Mouse (Mus musculus): ENCODE measurements around the gene Tmem179b.

Gene Tmem179b

DNA sequence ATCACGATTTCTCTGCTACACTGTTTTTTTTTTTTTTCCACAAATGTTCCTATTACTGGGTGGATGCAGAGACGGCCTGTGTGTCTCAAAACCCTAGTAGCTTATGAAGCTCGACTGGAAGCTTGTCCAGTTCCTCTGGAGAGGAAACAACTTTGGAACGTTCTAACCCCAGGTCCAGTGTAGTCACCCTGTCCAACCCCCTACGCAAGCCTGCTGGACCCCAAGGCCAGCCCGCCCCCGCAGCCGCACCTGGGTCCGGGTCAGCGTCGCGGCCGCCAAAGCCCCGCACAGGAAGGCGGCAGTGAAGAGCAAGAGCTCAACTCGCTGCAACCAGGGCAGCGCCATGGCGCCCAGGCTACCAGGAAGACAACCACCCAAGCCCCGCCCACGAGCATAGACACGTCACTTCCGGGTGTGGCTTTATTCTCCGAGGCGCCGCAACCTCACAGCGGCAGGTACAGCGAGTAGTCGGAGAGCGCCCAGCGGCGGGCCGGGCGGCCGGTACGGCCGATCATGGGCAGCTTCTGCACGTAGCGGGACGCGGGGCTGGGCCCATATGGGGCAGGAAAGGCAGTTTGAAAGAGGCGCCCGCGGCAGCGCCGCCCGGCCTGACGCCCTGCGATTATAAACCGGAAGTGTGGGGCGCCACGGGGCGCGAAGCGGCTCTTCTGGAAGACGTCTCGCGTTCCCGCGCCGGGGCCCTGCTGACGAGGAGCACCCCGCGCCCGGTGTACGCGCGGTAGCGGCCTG, at the start of gene Tmem179b:
Tmem179b (minus strand) TSS at position 382 of the 750 bp plus-strand sequence.
- DNase-seq = peak; percentile 96

- no peak for DNase-seq
Measured at GRCm38 (mm10) chr19:8822696-8823095, 48.4 kb upstream of the Tmem179b start.

DNA sequence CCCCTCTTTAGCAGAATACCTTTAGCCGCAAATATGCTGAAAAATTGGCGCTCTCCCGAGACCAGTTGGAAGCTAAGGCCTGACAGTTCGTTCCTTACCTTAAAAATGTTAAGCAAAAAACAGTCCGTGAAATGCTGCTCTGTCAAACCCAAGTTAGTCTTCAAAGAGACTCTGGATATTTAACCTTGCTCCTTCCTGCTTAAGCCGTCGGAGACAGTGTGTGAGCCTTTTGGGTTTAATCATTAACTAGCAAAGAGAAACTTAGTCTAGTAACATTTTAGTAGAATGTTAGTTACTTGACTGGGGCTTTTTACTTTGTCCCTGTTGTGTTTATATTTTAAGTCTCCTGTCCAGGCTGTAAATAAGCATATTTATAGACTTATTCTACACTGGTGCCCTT, 46.9 kb upstream of the Tmem179b start:
- DNase-seq = peak; percentile 53

GRCm38 (mm10) chr19:8820424-8820956, 46.2 kb upstream of the Tmem179b start:
- DNase-seq = no peak

GRCm38 (mm10) chr19:8819596-8820423, 45.5 kb upstream of the Tmem179b start, which contains the start of gene Hnrnpul2:
Gene Hnrnpul2 (plus strand): TSS chr19:8820010.
- DNase-seq = peak; percentile 99

DNA sequence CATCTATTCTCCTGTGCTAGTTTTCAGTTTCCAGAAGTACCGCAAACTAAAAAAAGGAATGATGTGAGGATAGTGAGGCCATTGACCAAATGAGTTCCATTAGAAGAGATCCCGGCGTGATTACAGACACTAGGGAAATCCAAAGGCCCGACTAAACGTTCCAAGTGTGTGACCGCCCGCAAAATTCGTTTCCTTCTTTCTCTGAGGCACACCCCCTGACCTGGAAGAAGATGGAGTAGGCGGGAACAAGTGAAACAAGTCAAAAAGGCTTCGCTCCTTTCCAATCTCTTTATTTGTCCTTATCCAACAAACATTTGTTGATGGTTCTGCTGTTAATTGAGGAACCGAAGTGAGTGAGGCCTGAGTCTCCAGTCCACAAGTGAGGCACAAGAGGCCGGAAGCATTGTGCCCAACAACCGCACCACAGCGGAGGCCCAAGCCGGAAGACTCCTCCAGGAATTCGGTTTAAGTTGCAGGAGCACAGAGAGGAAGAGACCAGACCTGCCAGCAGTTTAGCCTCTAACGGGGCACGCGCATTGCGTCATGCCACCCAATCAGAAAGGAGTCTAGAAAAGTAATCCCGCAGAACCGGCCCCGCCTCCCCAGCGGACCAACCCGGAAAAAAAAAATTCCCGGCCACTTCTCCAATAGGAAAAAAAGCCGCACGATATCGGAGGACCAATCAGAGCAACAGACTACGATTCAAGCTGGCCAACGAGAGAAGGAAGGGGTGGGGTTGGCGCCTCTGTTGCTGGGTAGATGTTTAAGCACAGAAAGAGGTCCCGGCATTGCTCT, 44.7 kb upstream of the Tmem179b start, which contains the start of gene Ttc9c:
Ttc9c (minus strand) TSS at position 533 of the 795 bp plus-strand sequence.
- DNase-seq = peak; percentile 99

GRCm38 (mm10) chr19:8818301-8818798, 44.1 kb upstream of the Tmem179b start:
- DNase-seq = no peak

GRCm38 (mm10) chr19:8817001-8817400, 42.7 kb upstream of the Tmem179b start:
- no peak for DNase-seq

- peak; percentile 61 for DNase-seq
Measured at GRCm38 (mm10) chr19:8815812-8816211, 41.5 kb upstream of the Tmem179b start.

DNA sequence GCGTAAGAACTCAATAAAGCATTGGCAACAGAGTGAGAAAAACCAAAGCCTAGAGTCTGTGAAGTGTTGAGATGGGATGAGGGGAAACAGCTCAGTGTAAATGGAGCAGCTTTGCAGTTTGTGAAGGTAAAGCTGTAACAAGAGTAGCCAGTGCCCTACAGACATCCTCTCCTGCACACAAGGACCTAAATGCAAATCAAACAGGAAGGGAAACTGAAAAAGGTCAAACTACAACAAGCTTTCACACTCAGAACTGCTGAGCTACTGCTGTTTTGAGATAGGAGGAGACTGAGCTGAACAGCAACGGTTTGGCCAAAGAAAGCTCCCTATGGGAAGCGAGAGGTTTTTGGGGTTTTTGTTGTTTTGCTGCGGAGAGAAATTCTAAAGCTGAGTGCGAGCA, 32.5 kb upstream of the Tmem179b start:
- DNase-seq = no peak

DNA sequence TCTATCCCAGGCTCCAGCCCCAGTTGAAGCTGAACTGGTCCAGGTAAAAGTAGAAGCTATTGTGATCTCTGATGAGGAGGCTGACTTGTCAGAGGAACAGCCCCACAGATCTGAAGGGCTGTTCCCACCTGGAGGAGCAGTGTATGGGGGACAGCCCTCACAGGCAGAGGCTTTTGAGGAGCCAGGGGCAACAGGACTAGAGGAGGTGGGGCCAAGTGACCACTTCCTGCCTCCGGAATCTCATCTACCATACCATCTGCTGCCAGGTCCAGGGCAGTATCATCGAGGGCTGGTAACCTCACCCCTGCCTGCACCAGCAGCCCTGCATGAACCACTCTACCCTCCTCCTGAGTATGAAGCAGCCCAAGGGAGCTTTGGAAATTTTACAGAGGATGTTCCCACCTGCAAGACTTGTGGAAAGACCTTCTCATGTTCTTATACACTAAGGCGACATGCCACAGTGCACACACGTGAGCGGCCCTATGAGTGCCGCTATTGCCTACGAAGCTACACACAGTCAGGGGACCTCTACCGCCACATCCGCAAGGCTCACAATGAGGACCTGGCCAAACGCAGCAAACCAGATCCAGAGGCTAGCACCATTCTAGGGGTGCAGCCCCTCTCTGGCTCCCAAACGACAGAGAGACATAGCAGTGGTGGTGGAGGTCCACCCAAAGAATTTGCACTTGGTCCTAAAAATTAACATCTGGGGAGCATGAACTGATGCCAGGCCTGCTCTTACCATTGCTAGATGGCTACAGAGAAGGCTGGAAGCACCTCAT, 29.8 kb upstream of the Tmem179b start:
- no peak for DNase-seq

DNA sequence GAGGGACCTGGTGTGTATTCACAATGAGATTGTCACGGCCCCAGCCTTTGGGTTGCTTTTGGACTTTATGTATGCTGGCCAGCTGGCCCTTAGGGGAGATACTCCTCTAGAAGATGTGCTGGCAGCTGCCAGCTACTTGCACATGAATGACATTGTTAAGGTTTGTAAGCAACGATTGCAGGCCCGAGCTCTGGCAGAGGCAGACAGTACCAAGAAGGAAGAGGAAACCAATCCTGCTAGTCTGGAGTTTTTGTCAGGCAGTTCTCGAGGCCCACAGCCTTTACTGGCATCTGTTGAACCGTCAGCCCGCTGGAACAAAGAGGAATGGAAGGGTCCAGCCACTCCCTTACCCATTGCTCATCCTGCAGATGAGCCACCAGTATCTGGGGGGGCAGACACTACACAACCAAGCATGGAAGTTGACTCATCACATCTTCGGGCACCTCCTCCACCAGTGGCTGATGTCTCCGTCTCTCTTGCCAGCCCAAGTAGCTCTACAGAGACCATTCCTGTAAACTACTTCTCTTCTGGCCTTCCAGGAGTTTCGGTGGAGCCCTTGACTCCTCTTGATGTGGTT, 29.0 kb upstream of the Tmem179b start:
- no peak for DNase-seq

DNA sequence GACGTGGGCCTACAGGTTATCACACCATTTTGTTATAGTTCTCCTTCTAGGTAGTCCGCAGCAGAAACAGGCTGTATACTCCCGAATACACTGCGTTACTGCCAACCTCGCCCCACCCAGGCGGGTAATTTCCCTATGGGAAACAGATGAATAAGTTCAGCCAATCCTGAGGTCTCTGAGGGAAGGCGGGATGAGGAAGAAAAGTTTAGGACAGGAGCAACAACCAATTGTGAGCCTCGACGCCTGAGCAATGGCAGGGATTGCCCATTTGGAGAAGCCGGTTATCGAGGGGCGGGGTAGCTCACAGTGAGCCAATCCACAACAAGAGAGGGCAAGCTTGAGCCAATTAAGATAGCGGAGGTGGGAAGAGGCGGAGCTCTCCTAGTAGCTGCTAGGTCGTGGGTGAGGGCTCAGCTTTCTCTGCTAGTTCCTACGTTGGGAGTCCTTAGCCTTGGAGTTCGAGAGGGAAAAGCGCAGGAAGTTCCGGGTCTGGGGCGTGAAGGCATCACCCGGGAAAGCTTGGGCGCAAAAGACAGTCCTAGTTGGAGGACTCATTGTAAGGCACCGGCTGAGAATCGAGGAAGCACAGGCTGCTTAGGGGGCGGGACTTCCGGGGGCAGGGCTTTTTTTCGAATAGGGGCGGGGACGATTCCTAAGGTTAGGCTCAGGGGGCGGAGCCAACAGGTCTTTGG, 28.0 kb upstream of the Tmem179b start, which contains the start of gene Zbtb3:
Zbtb3 (plus strand) TSS at position 426 of the 692 bp plus-strand sequence.
- DNase-seq = peak; percentile 97

DNA sequence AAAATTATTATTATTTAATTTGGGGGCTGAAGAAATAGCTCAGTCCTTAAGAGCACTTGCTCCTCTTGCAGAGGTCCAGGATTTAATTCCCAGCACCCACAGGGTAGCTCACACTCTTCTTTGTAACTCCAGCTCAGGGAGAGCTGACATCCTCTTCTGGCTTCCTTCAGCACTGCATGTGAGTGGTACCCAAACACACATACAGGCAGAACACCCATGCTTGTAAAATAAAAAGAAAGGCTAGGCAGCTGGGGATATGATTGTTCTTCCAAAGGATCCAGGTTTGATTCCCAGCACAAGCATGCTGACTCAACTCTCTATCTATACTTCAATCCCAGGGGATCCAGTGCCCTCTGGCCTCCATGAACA, 24.7 kb upstream of the Tmem179b start:
- DNase-seq = no peak

DNA sequence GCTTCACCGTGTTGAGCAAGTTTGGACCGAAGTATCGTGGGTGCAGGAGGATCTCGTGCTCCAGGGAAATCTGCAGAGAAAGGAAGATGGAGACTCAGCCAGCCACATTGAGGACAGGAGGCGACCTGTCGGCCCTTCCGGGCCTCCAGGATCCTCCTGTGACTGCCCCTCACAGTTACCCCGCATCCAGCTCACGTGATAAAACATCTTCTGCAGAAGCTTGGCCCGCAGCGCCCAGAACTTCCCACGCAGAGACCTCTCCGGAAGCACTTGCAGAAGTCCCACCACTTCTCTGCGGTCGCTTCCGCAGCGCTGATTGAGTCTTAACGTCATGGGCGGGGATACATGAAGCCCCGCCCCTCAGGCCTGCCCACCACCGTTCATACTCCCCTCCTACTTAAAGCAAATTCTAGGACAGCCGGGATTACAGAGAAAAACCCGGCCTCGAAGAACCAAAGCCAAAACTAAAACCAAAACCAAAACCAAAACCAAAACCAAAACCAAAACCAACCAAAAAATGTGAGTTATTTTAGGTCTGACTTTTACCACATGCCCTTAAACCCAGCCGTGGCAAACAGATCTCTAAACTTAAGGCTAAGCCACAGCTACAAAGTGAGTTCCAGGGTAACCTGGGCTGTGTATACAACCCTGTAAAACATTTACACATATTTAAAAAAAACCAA, 24.1 kb upstream of the Tmem179b start, which contains the start of gene Polr2g:
Polr2g (minus strand) TSS at position 314 of the 683 bp plus-strand sequence.
- peak; percentile 95 for DNase-seq

DNA sequence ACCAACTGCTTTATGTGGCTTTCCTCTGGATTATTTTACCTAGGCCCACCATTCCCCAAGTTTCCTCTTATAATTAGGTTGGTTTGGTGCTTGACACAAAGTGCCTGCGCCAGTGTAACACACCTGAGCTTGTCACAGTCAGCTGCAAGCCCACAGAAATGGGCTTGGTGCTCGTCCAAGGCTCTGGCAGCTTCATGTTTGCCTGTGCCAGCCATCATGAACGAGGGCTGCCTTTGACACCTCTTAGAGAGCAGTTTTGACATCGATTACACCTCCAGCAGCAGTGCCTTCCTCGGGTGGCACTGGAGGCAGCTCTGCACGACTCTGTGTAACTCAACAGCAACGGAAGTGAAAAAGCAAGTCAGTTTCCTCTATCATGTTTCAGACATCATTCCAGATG, 15.9 kb upstream of the Tmem179b start:
- DNase-seq = no peak

GRCm38 (mm10) chr19:8789171-8789570, 14.9 kb upstream of the Tmem179b start:
- no peak for DNase-seq

DNA sequence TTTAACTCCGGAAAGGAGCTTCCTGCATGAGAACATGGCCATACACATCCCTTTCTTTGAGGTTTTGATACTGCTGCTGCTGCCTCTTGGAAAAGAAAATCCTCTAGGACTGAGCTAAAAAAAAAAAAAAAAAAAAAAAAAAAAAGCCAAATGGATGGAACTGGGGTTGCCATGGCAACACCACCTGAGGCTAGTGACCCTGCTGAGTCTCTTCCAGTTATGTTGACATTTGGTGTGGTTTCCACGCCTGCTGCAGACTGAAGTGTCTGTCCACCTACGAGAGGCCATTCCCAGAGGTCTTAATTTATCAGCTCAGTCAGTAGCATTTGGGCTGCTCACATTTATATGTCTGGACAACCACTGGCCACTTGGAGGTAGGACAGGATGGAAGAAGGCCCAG, 14.3 kb upstream of the Tmem179b start:
- no peak for DNase-seq

DNA sequence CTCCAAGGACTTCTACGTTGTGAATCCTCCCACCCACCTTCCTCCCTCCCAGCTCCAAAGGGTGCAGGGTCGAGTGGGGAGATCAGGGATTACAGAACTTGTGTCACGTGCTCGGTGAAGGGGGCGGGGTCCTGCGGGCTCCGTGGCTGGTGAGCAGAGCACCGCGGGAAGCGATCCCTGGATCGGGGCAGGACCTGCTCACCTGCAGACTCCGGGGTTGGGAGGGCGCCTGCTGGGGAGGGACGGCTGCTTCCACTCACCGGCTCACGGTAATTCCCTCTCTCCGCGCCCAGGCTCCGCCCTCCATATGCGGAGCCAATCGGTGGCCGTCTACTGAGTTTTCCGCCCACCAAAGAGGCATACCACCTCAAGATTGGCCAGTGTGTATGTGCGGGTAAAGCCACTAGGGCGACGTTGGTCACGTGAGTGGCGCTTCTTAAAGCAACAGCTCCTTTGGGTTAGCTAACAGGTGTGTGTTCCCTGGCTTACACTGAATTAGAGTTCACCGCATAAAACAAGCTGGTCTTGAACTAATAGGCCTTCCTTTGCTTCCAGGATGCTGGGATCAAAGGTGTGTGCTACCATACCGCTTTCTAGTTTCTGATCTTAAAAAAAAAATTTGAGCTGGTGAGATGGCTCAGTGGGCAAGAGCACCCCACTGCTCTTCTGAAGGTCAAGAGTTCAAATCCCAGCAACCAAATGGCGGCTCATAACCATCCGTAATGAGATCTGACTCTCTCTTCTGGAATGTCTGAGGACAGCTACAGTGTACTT, 11.9 kb upstream of the Tmem179b start, which contains the start of gene Taf6l:
Taf6l (minus strand) TSS at position 410 of the 774 bp plus-strand sequence.
- DNase-seq = peak; percentile 96
